Mouse (Mus musculus): Measurements from ENCODE around the gene Pirt. TPM values are rescaled to one million over a fixed set of nuclear protein-coding genes. Genes with fewer than 3 reads are reported as not detected.

Gene Pirt
- polyA plus RNA-seq, 1 experiment from 2014 or later: 17.2 TPM

DNA sequence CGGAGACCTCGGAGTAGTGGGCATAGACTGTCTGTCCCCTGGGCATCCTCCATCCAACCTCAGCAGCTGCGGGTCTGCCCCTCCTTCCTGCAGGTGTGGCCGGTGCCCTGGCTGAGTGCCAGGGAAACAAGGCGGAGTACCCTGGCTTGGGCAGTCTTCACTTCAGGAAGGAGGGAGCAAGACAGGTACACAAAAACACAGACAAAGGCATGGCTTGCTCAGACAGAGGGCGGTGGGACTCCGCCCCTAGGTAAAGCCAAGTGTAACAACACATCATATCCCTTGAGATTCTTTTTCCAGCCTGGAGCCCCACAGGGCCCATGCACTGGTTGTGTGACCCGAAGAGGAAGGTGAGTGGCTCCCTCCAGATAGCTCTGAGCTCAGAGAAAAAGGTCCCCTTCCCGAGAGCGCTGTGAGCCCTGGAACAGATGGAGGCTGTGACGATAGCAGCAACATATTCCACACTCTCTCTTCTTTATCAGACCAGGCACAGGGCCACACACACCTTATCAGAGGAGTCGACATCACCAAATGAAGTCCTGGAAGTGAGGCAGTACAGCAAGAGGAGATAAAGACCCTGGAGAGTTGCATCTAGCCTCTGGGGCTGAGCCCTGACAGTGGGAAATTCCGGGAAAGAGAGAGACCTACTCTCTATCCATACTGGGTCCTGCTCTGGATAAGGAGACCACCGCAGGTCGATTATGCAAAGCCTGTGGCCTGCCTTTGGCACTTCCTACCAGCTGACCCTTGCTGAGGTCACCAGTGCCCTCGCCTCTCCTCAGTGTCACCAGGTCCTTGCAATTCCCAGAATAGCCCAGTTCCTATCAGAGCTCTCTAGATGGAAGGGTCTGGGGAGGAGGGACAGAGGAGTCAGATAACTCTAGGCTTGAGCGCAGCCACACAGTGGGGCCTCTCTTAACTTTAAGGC lies 1.0 kb downstream of the Pirt start:
- Histone ChIP-seq H3K27ac (replicated peaks) (no peak overlapping the region), H3K9me3 (replicated peaks) (no peaks in the 10 kb centered on the region), H3K4me2 (no peak overlapping the region), H3K4me3 (replicated peaks) (no peak overlapping the region), H3K9ac (replicated peaks) (no peak overlapping the region), H3K4me1 (peaks cover 4% of the 10 kb centered on the region; the same call in 1 of the 2 replicates), H3K36me3 (no peaks in the 10 kb centered on the region), H3K27me3 (replicated peaks) (peaks cover 3% of the 10 kb centered on the region; the same call in 1 of the 2 replicates)
- 62% methylated on average over 17 of the region's 17 CpGs for WGBS
- no peak for ATAC-seq (ENCODE audit: low FRiP score)

DNA sequence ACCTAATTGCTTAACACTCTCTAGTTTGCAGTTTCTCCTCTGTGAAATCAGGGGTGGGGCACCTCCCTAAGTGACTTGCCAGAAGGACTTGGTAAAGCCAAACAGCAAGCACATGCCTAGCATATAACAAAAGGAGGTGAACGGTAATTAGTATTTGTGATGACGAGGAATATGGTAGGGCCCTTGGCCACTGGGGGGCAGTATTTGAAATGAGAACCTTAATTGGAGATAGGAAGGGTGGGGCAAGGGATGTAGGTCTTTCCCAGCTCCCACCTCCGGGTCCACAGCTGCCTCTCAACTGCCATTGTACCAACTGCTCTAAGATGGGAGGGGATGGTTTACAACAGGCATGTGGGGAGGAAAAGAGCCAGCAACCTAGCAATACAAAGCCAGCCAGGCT lies 2.5 kb downstream of the Pirt start:
- no peak overlapping the region for H3K9ac ChIP-seq (replicated peaks)
- H3K4me3 ChIP-seq (replicated peaks): no peak overlapping the region
- H3K36me3 ChIP-seq: no peaks in the 10 kb centered on the region
- peaks cover 3% of the 10 kb centered on the region; the same call in 1 of the 2 replicates for H3K27me3 ChIP-seq (replicated peaks)
- 17% methylated on average over 3 of the region's 3 CpGs for WGBS
- no peak overlapping the region for H3K4me2 ChIP-seq
- H3K27ac ChIP-seq (replicated peaks): no peak overlapping the region
- no peaks in the 10 kb centered on the region for H3K9me3 ChIP-seq (replicated peaks)
- no peak for ATAC-seq (ENCODE audit: low FRiP score)
- peaks cover 4% of the 10 kb centered on the region; the same call in 1 of the 2 replicates for H3K4me1 ChIP-seq

DNA sequence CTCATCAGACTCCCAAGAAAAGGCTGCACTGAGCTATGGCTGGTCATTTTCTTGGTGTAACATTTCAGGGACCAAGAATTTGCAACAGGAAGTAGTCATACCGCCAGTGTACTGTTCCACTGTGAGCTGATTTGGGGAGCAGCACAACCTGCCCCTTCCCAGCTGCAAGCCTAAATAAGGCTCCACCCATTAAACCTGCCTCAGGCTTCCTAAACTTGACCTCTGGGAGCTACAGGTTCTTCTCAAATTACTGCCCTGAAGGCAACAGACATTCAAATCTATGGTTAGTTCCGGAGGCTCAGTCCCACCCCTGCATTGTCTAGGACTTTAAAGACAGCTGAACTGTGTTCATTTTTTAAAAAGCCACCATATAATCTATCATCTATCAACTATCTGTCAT lies 8.2 kb downstream of the Pirt start:
- H3K27ac ChIP-seq (replicated peaks): no peak overlapping the region
- 73% methylated on average over 2 of the region's 2 CpGs for WGBS

DNA sequence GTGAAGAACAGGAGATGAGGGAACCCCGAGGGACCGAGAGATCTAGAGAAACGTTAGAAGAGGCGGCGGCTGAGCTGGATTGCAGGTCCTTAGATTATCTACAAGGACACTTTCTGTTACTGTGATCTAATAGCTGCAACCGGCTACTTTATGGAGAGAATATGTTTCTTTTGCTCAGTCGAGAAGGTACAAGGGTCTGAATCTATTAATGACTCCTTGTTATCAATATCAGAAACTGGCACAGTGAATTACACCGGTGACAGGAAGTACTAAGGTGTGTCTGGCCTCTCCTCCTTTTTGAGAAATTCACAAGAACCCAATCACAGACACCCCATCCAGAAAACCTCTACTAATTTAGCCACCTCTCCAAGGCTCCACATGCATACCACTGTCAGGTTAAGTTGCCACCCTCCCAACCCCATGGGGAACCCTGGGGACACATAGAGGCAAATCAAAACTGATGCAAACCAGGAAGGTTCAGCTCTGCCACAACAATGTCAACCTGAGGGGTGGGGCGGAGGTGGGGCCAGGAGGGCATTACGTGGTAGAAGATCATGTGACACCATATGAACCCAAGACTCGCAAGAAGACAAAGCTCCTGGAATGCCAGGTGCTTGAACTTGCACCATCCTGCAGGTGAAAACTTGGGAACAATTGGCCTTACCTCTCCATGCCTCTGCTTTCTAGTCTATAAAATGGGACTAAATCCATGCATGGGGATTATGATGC lies 12.5 kb downstream of the Pirt start:
- ATAC-seq (ENCODE audit: low FRiP score): no peak
- Histone ChIP-seq H3K9me3 (replicated peaks) (no peaks in the 10 kb centered on the region), H3K4me3 (replicated peaks) (no peak overlapping the region), H3K27ac (replicated peaks) (no peak overlapping the region), H3K4me1 (no peaks in the 10 kb centered on the region), H3K27me3 (replicated peaks) (no peaks in the 10 kb centered on the region), H3K36me3 (no peaks in the 10 kb centered on the region), H3K9ac (replicated peaks) (no peak overlapping the region), H3K4me2 (no peak overlapping the region)
- WGBS: 83% methylated on average over 11 of the region's 11 CpGs

More for the DNA sequence above, 8.2 kb downstream of the Pirt start:
- Histone ChIP-seq H3K4me2 (no peak overlapping the region), H3K4me1 (no peaks in the 10 kb centered on the region), H3K36me3 (no peaks in the 10 kb centered on the region), H3K9ac (replicated peaks) (no peak overlapping the region), H3K27me3 (replicated peaks) (no peaks in the 10 kb centered on the region), H3K9me3 (replicated peaks) (no peaks in the 10 kb centered on the region), H3K4me3 (replicated peaks) (no peak overlapping the region)
- no peak for ATAC-seq (ENCODE audit: low FRiP score)

DNA sequence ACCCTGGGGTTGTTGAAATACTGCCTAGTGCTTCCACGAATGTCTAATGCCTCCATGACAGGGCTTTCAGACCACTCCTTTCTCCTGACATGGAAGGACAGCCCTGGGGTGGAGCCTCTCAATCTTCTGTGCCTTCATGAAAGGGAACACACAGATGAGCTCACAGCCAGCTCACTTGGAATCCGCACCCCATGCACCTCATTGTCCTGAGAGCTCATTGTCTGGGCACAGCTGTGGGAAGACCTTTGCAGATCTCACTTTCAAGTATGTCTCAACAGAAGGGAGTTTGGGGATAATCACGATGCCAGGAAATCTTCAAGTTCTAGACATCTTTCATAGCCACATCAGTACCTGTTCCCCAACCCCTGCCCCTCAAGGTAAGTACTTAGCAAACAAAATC lies 16.5 kb downstream of the Pirt start:
- Histone ChIP-seq H3K9ac (replicated peaks) (no peak overlapping the region), H3K27ac (replicated peaks) (no peak overlapping the region), H3K4me3 (replicated peaks) (no peak overlapping the region), H3K9me3 (replicated peaks) (no peaks in the 10 kb centered on the region), H3K4me2 (no peak overlapping the region), H3K4me1 (no peaks in the 10 kb centered on the region), H3K27me3 (replicated peaks) (no peaks in the 10 kb centered on the region), H3K36me3 (no peaks in the 10 kb centered on the region)
- ATAC-seq (ENCODE audit: low FRiP score): no peak
- WGBS: 64% methylated on average over 3 of the region's 3 CpGs

DNA sequence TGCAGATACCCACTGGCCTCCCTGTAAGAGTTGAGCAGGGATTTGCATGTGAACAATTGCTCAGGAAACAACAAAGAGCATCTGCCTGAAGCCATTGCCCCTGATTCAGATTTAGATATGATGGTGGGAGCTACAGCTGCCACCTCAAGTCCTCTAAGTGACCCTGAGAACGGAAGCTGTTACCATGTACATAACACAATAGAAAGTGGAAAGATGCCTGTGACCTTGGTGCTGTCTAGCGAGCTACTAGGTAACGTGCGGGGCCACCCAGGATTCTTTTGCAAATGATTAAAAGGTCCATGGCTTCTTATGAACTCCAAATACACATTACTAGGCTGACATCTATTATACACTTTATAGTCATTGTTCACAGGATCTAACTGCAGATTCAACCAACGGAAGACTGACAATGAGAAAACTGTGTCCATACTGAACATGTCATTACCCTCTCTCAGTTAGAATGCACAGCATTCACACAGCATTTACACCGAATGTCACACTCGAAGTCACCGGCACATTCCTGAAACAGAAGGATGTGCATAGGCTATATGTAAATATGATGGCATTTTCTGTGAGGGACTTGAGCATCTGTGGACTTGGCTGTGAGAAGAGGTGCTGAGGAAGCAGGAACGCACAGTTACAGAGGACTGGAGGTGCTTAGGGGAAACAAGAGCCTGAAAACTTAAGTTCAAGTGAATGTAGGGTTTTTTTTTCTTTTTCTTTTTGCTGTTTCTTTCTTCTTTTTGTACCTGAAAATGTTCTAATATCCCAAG lies 21.2 kb downstream of the Pirt start:
- Histone ChIP-seq H3K27ac (replicated peaks) (no peak overlapping the region), H3K4me3 (replicated peaks) (no peak overlapping the region), H3K9ac (replicated peaks) (no peak overlapping the region), H3K36me3 (no peaks in the 10 kb centered on the region), H3K9me3 (replicated peaks) (no peaks in the 10 kb centered on the region), H3K4me1 (no peaks in the 10 kb centered on the region), H3K4me2 (no peak overlapping the region), H3K27me3 (replicated peaks) (no peaks in the 10 kb centered on the region)
- 65% methylated on average over 9 of the region's 9 CpGs for WGBS
- no peak for ATAC-seq (ENCODE audit: low FRiP score)

DNA sequence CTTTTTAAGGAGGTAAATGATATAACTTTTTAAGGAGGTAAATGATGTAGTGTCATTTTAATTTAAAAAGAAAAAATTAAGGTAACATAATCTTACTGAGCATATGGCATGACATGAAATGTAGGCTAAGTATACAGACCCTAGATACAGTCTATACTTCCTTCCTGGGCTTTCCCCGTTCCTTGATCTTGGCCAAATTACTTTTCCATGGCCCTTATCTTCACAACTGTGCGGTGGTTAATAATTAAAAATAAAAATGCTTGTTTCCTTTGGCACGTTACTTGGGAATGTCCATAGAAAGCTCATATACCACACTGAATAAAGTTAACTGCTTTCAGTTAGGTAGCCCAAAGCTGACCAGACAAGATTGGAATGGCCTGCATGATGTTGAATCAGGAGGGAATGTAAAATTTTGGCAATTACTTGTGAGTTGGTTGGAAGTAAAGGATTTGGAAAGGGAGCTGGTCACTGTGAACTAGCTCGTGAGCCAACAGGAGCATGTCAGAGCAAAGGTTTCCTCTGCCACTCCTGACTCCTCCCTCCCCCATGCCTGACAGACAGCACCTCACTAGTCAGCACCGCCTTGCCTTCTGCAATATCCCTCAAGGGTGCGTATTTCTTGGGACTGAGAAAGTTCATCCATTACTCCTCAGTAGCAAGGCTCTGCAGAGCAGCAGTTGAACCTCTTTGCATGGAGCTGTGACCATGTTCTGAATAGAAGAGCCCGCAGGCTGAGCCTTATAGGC lies 22.8 kb downstream of the Pirt start:
- no peak for ATAC-seq (ENCODE audit: low FRiP score)
- H3K27me3 ChIP-seq (replicated peaks): no peaks in the 10 kb centered on the region
- no peak overlapping the region for H3K4me2 ChIP-seq
- no peaks in the 10 kb centered on the region for H3K9me3 ChIP-seq (replicated peaks)
- no peaks in the 10 kb centered on the region for H3K4me1 ChIP-seq
- H3K9ac ChIP-seq (replicated peaks): no peak overlapping the region
- H3K27ac ChIP-seq (replicated peaks): no peak overlapping the region
- H3K4me3 ChIP-seq (replicated peaks): no peak overlapping the region
- H3K36me3 ChIP-seq: no peaks in the 10 kb centered on the region
- WGBS: 84% methylated on average over 7 of the region's 7 CpGs

DNA sequence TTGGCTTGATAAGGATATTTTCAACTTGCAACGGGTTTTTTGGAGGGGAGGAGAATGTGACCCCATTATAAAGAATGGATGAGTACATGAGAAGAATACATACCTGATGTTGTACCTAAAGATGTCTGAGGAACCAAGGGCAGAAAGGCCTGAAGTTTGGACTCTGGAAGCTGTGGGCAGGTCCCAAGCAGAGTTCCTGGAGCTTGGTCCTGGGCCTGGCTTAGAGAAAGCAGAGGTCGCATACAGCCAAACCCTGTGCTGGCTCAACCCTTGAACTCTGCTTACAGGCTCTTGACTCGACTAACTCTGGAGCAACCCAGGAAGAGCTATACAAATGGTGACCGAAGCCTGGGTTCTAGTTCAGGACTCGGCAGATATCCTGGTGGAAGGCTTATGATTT lies 30.2 kb downstream of the Pirt start:
- no peak overlapping the region for H3K27ac ChIP-seq (replicated peaks)
- 91% methylated on average over 5 of the region's 5 CpGs for WGBS
- no peak overlapping the region for H3K9ac ChIP-seq (replicated peaks)
- ATAC-seq (ENCODE audit: low FRiP score): no peak
- no peaks in the 10 kb centered on the region for H3K27me3 ChIP-seq (replicated peaks)
- no peaks in the 10 kb centered on the region for H3K4me1 ChIP-seq
- no peaks in the 10 kb centered on the region for H3K36me3 ChIP-seq
- no peaks in the 10 kb centered on the region for H3K9me3 ChIP-seq (replicated peaks)
- no peak overlapping the region for H3K4me3 ChIP-seq (replicated peaks)
- no peak overlapping the region for H3K4me2 ChIP-seq

DNA sequence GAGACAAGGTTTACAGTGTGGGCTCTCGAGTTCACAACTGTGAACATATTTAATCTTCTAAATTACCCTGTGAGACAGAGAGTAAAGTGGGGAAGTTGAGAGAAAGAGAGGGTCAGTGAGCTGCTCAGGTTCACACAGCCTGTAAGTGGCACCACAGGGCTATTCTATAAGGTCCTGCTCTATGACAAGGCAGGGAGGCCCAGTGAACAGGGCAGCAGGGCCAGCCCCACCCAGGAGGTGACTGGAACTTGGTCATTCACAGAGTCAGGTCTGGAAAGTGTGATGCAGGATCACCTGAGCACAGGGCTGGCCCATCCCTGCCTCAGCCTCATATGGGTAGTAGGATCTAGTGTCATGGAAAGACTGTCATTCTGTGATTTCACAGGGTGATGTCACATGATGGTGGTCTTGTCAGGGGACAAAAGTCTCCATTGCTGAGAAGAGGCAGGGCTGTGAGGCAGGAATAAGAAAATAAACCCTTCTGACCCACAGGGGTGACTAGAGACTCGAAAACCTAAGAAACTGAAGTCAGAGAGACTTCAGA lies 33.5 kb downstream of the Pirt start:
- H3K4me2 ChIP-seq: no peak overlapping the region
- no peaks in the 10 kb centered on the region for H3K36me3 ChIP-seq
- no peak for ATAC-seq (ENCODE audit: low FRiP score)
- H3K4me1 ChIP-seq: no peaks in the 10 kb centered on the region
- no peak overlapping the region for H3K4me3 ChIP-seq (replicated peaks)
- no peak overlapping the region for H3K27ac ChIP-seq (replicated peaks)
- no peak overlapping the region for H3K9ac ChIP-seq (replicated peaks)
- H3K27me3 ChIP-seq (replicated peaks): no peaks in the 10 kb centered on the region
- WGBS: 61% methylated on average over 2 of the region's 2 CpGs
- no peaks in the 10 kb centered on the region for H3K9me3 ChIP-seq (replicated peaks)

DNA sequence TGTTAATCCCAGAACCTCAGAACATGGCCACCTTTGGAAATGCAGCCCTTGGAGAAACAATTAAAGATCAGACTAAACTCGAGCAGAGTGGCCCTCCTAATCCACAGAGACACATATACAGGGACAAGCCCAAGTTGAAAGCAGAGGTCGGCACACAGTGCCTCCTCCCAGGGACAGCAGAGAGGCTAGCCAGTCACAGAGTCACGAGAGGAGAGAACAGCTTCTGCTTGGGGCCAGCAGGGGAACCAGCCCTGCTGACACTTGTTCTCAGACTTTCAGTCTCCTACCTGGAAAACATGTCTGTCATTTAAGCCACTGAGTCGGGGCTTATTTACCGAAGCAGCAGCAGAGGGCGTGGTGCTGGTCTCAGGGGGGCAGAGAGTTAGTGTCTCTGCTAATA lies 34.7 kb downstream of the Pirt start:
- H3K9ac ChIP-seq (replicated peaks): no peak overlapping the region
- H3K4me3 ChIP-seq (replicated peaks): no peak overlapping the region
- no peaks in the 10 kb centered on the region for H3K36me3 ChIP-seq
- WGBS: 73% methylated on average over 6 of the region's 6 CpGs
- no peaks in the 10 kb centered on the region for H3K9me3 ChIP-seq (replicated peaks)
- ATAC-seq (ENCODE audit: low FRiP score): no peak
- no peaks in the 10 kb centered on the region for H3K4me1 ChIP-seq
- H3K27me3 ChIP-seq (replicated peaks): no peaks in the 10 kb centered on the region
- H3K4me2 ChIP-seq: no peak overlapping the region
- H3K27ac ChIP-seq (replicated peaks): no peak overlapping the region

DNA sequence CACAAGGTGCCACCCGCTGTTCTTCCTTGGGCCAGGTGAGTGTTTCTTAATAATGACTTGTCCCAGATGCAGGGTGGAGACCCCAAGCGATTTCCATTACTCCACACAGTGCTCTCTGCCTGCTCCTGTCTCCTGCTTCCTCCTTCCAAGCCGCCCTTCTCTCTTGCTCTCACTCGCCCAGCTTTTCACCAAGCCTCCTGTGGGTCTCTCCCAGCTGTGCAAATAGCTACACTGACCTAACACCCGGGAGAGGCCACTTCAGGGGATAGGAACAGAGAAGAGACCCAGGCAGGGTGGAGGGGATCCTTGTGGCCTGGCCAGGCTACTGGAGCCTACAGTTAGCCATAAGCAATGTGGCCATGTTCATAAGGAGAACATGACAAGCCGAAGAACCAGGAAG lies 35.1 kb downstream of the Pirt start:
- no peak for ATAC-seq (ENCODE audit: low FRiP score)
- Histone ChIP-seq H3K4me2 (no peak overlapping the region), H3K27me3 (replicated peaks) (no peaks in the 10 kb centered on the region), H3K9me3 (replicated peaks) (no peaks in the 10 kb centered on the region), H3K36me3 (no peaks in the 10 kb centered on the region), H3K4me3 (replicated peaks) (no peak overlapping the region), H3K27ac (replicated peaks) (no peak overlapping the region), H3K4me1 (no peaks in the 10 kb centered on the region), H3K9ac (replicated peaks) (no peak overlapping the region)
- 82% methylated on average over 6 of the region's 6 CpGs for WGBS
